Mouse (Mus musculus) adrenal gland, postnatal 10 days (tissue): ENCODE measurements at regions not wholly inside any gene's neighbourhood (a gene's known extent, or its start where the extent isn't known, plus 50 kb on each side); places are given as distances from the start of the nearest gene placed in this dataset.
A peak's percentile ranks its signal among the peaks of the same experiment; 100 is the strongest.

Experiments used
- DNase-seq: peaks from one replicate; pipeline ENCODE4 v3.0.0; 2021; ENCODE audit warnings: mixed read lengths

DNA sequence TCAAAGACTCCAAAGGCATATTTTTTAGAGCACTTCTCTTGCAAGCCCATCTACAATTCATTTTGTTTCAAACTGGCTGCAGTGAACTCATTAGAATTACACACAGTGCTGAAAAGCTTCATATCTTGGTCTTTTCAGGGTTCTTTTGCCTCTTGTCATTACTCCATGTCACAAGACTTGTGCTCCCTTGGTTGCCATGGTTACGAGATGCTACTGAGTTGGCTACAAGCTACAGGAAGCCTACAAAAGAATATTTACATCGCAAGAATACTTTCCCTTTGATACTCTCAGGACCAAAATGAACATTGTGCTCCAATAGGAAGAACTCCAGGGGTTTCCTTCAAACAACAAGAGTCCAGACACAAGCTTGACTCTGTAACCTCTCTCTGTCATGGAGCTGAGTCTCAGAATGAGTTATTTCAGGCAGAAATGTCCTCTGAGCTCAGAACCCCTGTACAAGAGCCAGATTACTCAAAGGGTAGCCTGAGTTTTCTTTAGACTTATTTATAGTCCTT, 545.2 kb upstream of the Adamts9 start:
- no peak for DNase-seq

DNA sequence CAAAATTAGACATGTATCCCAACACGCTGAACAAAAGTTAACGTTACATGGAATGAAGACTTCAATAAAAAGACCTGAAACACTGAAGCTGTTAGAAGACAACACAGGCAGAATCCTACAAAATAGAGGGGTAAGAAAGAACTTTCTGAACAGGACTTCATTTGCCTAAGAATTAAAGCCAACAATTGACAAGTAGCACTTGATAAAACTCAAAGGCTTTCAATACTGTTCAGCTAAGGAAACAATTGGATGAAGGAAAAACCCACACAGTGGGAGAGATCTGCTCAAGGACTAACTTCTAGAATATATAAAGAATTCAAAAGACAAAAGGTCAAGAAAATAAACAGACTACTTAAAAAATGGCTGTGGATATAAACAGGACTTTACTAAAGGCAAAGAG, 535.2 kb upstream of the Adamts9 start:
- no peak for DNase-seq

DNA sequence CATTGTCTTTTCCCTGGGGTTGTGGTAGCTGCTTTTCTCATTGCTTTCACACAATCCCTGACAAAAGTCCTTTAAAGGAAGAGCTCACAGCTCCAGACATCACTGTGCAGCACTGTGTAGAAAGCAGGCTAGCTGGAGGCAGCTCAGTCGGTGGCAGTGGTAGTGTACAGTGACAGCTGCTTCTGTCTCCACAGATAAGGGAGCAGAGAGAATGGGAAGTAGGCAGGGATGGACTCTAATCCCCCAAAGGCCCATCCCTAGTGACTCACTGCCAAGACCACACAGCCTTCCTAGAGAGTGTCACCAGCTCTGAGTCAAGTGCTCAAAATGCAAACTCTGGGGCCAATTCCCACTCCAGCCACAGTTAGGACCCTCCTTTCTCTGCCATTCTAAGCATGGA, 531.7 kb upstream of the Adamts9 start:
- no peak for DNase-seq

- DNase-seq, result no peak
Measured at GRCm38 (mm10) chr6:93467867-93468266, 524.6 kb upstream of the Adamts9 start.

DNA sequence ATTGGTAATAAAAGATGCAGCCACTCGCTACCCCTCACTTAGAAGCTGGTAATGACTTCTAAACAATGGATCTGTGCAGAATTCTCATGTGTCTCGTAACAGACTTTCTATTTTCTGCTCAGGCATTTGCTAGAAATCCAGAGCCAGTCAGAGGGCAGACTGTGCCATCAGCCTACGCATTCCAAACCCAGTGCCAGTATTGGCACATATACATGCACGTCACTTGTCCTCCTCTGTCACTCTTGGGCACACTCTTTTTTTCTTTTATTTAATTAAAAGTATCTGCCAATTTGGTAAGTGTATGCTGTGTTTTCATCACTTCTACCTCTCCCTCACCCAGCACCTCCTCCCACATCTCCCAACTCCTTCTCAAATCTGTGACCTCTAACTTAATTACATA, 519.6 kb upstream of the Adamts9 start:
- no peak for DNase-seq

GRCm38 (mm10) chr6:93461374-93461773, 518.1 kb upstream of the Adamts9 start:
- DNase-seq, result peak; percentile 19

DNA sequence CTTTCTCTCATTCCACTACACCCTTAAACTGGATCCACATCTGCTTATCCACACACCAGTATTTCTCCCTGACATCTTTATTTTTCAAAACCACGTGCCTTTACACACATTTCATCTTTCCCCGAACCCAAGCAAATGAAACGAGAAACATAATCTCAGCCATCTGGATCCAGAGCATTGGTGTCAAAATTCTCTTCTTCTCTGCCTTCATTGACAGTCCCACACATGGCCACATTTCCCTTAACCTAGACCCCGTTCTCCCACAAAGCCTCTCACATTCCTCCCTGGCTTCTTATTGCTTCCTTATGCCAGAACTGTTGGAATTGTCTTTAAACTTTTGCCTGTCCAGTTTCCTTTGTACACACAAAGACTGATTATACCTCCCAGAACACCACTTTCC, 514.3 kb upstream of the Adamts9 start:
- no peak for DNase-seq

GRCm38 (mm10) chr6:93456383-93457033, 513.2 kb upstream of the Adamts9 start:
- DNase-seq, result no peak

DNA sequence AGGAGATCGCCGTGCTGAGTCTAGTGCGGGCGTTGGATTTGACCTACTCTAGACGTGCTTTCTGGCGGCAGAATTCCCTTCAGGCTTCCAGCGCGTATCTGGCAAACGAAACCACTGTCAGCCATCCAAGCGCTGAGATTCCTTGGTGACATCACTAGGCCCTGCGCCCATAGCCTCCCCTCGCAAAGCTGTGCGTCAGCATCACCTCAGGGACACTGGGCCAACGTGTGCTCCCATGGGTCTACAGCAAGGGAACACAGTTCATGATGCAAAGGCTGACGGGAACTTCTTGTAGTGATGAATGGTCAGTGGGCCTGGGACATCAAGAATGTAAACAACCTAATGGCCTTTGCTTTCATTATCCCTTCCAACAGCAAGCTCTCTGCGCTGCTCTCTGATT, 502.3 kb upstream of the Adamts9 start:
- DNase-seq, result peak; percentile 76

DNA sequence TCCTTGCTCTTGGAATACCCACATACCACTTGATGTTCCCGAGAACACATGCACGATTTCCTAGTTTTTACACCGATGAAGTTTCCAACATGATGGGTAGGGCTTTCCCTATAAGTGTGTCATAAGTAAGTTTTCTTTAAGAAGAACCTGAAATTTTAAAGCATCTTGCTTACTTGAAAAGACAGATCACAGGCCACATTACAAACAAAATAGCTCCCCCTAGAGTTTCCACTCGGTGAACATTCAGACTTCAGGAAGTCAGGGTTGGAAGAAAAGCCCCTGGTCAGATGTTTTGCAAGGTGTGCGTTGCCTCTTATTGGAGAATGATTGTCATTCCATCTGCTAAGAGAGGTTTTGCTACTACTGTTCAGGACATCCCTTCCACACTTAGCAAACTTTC, 501.8 kb upstream of the Adamts9 start:
- DNase-seq, result peak; percentile 53

- DNase-seq, result peak; percentile 13
Measured at GRCm38 (mm10) chr6:93443766-93444557, 500.7 kb upstream of the Adamts9 start.

GRCm38 (mm10) chr6:93433446-93433845, 490.2 kb upstream of the Adamts9 start:
- no peak for DNase-seq

- DNase-seq, result no peak
Measured at GRCm38 (mm10) chr6:93426141-93426540, 482.8 kb upstream of the Adamts9 start.

DNA sequence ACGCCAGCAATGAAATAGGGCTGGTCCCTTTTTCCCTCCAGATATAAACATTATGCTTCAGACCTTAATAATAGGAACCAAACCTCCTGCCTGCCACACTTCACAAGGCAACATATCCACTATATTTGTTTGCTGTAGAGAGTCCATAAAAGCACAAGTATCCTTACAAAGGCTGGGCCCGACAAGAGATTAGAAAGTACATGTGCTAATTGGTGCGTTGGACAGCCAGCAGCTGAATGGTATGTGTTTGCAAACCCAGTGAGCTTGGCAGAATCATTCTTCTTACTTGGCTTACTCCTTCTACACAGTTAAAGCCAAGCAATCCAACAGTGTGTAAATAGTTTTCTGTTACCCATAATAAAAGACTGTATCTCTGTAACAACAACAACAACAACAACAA, 479.6 kb upstream of the Adamts9 start:
- DNase-seq, result no peak

DNA sequence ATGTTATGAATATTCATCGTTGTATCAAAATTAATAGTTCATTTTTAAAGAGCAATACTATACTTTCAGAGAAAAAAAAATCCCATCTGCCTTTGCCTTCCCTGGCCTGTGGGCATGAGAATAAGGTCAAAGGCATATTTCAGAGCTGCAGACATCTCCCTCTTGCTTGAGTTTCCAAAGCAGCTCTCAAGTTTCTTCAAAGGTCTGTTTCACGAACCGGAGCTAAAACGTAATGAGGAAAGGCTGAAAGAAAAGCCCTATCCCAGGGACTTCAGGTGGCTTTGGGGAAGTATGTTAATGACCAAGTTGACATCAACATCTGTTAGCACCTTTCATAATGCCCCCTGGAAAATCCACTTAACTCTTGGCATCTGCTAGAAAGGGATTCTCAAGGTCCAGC, 479.0 kb upstream of the Adamts9 start:
- DNase-seq, result no peak

DNA sequence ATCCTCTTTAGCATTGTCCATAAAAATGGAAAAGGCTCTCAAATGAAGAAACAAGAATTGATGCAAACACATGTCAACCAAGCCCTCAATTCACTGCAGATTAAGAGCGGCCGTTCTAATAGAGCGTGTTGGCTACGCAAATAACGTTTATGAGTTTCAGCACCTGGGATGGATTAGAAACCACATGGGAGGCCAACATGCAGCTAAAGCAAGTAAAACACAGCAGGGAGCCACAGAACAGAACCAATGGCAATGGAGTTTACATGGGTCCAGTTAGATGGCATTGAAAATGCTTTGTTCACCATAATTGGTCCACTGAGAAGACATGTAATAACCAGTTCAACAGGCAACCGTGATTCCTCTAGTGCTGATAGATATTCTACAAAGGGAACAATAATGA, 474.3 kb upstream of the Adamts9 start:
- DNase-seq, result no peak

- no peak for DNase-seq
Measured at GRCm38 (mm10) chr6:93416006-93416405, 472.7 kb upstream of the Adamts9 start.

- DNase-seq, result no peak
Measured at GRCm38 (mm10) chr6:93411077-93411452, 467.8 kb upstream of the Adamts9 start.

- DNase-seq, result peak; percentile 17
Measured at GRCm38 (mm10) chr6:93410416-93411076, 467.3 kb upstream of the Adamts9 start.

DNA sequence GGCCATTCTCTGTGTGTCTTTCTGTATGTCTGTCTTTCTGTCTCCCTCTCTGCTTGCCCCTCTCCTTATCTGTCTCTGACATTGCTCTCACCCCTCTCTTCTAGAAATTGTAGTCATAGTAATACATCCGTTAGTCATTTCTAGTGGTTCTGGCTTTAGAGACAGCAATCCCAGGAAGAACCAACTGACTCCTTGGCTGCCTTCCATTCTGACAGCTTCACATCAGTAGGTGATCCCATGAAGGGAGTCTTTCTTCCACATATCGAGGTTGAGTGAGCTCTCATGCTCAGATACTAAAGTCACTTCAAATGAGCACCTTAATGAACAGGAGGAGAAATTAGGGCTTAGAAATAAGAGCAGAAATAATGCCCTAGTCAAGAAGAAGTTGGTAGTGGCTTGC, 455.3 kb upstream of the Adamts9 start:
- DNase-seq, result no peak

DNA sequence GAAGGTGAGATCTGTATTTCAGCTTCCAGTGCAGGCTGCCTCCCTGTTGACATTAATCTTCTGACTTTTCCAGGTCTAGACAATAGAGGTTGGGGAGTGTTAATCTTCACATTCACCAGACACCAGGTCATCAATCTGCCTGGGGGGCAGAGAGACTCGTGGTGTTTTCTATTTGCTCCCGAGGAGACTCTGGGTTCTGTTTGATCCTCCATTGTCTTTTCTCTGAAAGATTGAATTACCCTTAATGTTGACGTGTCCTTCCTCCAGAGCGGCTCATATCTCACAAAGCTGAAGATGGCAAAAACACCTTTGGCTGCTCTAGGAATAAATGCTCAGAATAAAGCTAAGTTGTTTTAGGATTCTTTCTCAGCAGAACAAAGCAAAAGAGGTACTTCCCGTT, 453.8 kb upstream of the Adamts9 start:
- DNase-seq, result no peak

DNA sequence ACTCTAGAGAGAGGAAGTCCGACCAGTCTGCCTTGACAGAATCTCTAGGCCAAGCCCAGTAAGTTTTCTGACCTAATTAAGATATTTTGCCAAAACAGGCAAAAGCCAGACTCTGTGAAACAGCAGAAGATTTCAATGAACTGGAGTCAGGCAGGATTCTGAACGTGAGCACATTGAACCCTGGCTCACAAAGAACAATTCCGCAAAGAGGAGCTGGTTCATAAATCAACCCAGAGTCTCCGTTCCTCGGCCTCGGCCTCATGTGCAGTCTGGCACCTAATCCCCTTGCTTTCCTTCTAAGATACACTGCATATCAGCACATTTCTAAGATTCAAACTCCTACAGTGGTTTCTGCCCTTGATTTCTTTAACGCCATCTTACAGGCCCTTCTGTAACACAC, 452.7 kb upstream of the Adamts9 start:
- peak; percentile 19 for DNase-seq

- peak; percentile 25 for DNase-seq
Measured at GRCm38 (mm10) chr6:93395296-93395695, 452.0 kb upstream of the Adamts9 start.
